Mouse (Mus musculus) Patski (cell line): ENCODE results near the gene Selplg. TPM values are rescaled to one million over a fixed set of nuclear protein-coding genes. Genes with fewer than 3 reads are reported as not detected.
"Not testable (repeated sequence)": the region's sequence is repeated elsewhere in the genome, so short reads cannot be mapped to it uniquely, and the experiment has no call there.

Experiments
- ATAC-seq: fragments of 100-300 bp; one replicate; pipeline ENCODE4 v1.8.0; 2021
- CTCF ChIA-PET: fragments of 350-600 bp; sonication (Branson Sonifier 250); formaldehyde crosslinking; loops from one replicate; lab custom pipeline; 2022; ENCODE audit warnings: inconsistent platforms; lab: Charles Lee
- POLR2A ChIA-PET: fragments of 350-600 bp; sonication (Branson Sonifier 250); formaldehyde crosslinking; loops from one replicate; lab custom pipeline; 2022; ENCODE audit warnings: antibody characterized with exemption, inconsistent platforms; lab: Charles Lee
- DNase-seq: peaks from one replicate; pipeline ENCODE4 v3.0.0-alpha.2; 2011; ENCODE audit warnings: low read depth, low spot score
- H3K27me3 ChIP-seq: fragments of 371-371 bp; one replicate; pipeline ENCODE4 v1.5.1; 2021
- CTCF ChIP-seq: fragments of 100-300 bp; IDR thresholded peaks from one replicate; pipeline ENCODE4 v1.5.1; 2021
- in situ Hi-C: fragments of 300-500 bp; cut with MboI; formaldehyde crosslinking; loops from 3 replicates; pipeline ENCODE4 v1.11.1; 2018; ENCODE audit warnings: low pct_unique_long_range_greater_than_20kb, mixed read lengths
- polyA plus RNA-seq: library from polyadenylated mRNA; unstranded; gene quantifications from one replicate; pipeline ENCODE4 v1.2.3, GENCODE M21; 2021

Gene Selplg
- polyA plus RNA-seq, 1 experiment from 2014 or later, result 0.04 TPM

- TF ChIP-seq CTCF, result no peak
- POLR2A ChIA-PET, result interaction anchor here (1.5 kb wide), 1 partner anchor 39 kb away, joined by 8 read pairs; no protein-coding TSS in a partner anchor
- CTCF ChIA-PET, result interaction anchor here (0.9 to 4.3 kb wide), 6 partner anchors 10 to 57 kb away, joined by 3 to 41 read pairs (median 4); partner anchors contain the start of genes Iscu and Tmem119
- no peak for DNase-seq
- in situ Hi-C loops, result loop anchor here (5.0 to 10.0 kb wide), 2 partner anchors 37 to 450 kb away; no protein-coding TSS in a partner anchor
- peaks cover 5% of the 10 kb centered on the region for H3K27me3 ChIP-seq
- ATAC-seq, result no peak
Observed at GRCm38 (mm10) chr5:113814111-113815040, 18.1 kb downstream of the Selplg start.

DNA sequence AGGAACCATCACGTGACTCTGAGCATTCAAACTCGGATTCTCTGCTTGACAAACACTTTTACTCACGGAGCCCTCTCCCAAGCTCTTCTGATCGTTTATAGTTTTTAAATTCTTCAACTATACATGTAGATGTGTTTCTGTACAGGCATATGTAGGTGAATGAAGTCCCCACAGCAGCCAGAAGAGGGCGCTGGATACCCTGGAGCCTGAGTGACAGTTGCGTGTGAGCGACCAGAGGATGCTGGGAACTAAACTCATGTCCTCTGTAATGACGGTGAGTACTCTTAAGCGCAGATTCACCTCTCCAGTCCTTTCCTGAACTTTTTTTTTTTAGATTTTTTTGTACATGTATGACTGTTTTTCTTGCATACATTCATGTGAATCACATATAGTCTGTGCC, 18.8 kb downstream of the Selplg start:
- ATAC-seq (no peak), DNase-seq (no peak)
- POLR2A ChIA-PET, result no interaction called here
- CTCF ChIA-PET, result interaction anchor here (0.9 to 4.3 kb wide), 4 partner anchors 13 to 129 kb away, joined by 3 to 41 read pairs (median 4); partner anchors contain the start of gene Iscu
- in situ Hi-C loops, result loop anchor here (5.0 to 10.0 kb wide), 2 partner anchors 36 to 449 kb away; no protein-coding TSS in a partner anchor
- no peaks in the 10 kb centered on the region for H3K27me3 ChIP-seq
- peak; percentile 62 for TF ChIP-seq CTCF

DNA sequence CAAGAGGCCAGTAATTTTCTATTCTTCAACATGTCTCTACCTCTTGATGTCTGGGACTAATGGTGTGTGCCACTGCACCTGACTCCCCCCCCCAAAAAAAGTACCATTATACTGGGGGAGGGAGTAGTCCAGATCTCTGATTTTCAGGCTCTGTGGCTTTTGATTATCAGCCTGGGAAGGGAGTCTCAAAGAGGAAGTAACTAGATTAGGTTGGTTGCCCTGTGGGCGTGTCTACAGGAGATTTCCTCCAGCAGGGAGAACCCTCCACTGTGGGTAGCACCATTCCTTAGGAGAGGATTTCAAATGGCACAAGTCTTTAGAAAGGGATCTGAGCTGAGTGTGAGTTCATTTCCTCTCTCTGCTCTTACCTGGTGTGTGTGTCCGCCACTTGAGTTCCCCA, 19.8 kb downstream of the Selplg start:
- no peak for ATAC-seq
- peaks cover 9% of the 10 kb centered on the region for H3K27me3 ChIP-seq
- in situ Hi-C loops, result loop anchor here (5.0 to 10.0 kb wide), 2 partner anchors 35 to 448 kb away; no protein-coding TSS in a partner anchor
- no peak for TF ChIP-seq CTCF
- DNase-seq, result no peak
- ChIA-PET CTCF (interaction anchor here (4.3 kb wide), 1 partner anchor 38 kb away, joined by 41 read pairs; the partner anchor contains the start of gene Iscu), POLR2A (no interaction called here)

- in situ Hi-C loops, result loop anchor here (5.0 to 10.0 kb wide), 2 partner anchors 35 to 447 kb away; no protein-coding TSS in a partner anchor
- ChIA-PET CTCF (interaction anchor here (0.9 to 1.9 kb wide), 4 partner anchors 9 to 38 kb away, joined by 3 to 17 read pairs (median 4); no protein-coding TSS in a partner anchor), POLR2A (interaction anchor here (1.0 kb wide), 1 partner anchor 37 kb away, joined by 3 read pairs; no protein-coding TSS in a partner anchor)
- H3K27me3 ChIP-seq, result peaks cover 15% of the 10 kb centered on the region
- not testable (repeated sequence) for ATAC-seq, DNase-seq
Observed at GRCm38 (mm10) chr5:113811824-113812420, 20.5 kb downstream of the Selplg start.

DNA sequence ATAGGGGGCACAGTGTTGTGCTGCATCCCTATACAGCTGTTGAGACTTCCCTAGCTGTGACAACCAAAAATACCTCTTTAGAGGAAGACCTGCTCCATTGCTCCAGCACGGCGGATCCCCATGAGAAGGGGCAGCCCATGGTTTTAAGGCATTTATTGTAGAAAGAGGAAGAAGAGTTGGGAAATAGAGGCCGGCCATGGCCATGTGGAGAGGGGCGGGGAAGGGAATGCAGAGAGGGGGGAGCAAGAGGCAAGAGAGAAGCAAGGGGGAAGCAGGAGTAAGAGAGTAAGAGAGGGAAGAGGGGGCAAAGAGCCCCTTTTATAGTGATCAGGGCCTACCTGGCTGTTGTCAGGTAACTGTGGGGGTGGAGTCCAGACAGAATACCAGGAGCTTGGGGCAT, 22.3 kb downstream of the Selplg start:
- DNase-seq, result no peak
- CTCF ChIA-PET, result no interaction called here
- H3K27me3 ChIP-seq, result peaks cover 20% of the 10 kb centered on the region
- no peak for TF ChIP-seq CTCF
- POLR2A ChIA-PET, result no interaction called here
- in situ Hi-C loops, result loop anchor here (5.0 to 10.0 kb wide), 2 partner anchors 33 to 445 kb away; no protein-coding TSS in a partner anchor
- no peak for ATAC-seq

DNA sequence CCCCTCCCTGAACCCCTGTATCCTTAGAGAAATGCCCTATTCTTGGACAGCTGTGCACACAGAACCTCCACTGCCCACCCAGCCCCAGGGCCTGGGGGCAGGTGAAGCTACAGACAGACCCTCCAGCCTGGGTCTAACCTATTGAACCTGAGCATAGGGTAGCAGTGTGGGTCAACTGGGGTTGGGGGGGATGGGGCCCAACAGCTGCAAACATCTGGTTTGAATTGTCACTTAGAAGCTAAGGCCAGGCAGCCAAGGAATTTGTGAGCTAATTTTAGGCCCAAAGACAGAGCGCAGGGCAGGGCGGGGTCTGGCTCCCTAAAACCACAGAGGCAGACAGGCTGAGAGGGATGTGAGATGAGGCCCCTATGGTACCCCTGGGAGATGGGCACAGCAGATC, 24.3 kb downstream of the Selplg start:
- ChIA-PET CTCF (interaction anchor here (1.4 to 1.8 kb wide), 2 partner anchors 35 to 36 kb away, joined by 3 to 5 read pairs; no protein-coding TSS in a partner anchor), POLR2A (no interaction called here)
- H3K27me3 ChIP-seq, result peaks cover 22% of the 10 kb centered on the region
- no peak for DNase-seq
- no peak for ATAC-seq
- no peak for TF ChIP-seq CTCF
- in situ Hi-C loops, result no loop called here

- DNase-seq (no peak), ATAC-seq (no peak)
- no peak for TF ChIP-seq CTCF
- ChIA-PET CTCF (interaction anchor here (1.4 to 1.8 kb wide), 2 partner anchors 34 to 37 kb away, joined by 3 to 5 read pairs; no protein-coding TSS in a partner anchor), POLR2A (no interaction called here)
- peaks cover 24% of the 10 kb centered on the region for H3K27me3 ChIP-seq
- in situ Hi-C loops, result no loop called here
Observed at GRCm38 (mm10) chr5:113807712-113808111, 24.7 kb downstream of the Selplg start.

GRCm38 (mm10) chr5:113806414-113806813, 26.0 kb downstream of the Selplg start:
- CTCF ChIA-PET, result interaction anchor here (2.5 kb wide), 1 partner anchor 32 kb away, joined by 7 read pairs; no protein-coding TSS in a partner anchor
- TF ChIP-seq CTCF, result no peak
- DNase-seq (peak; percentile 24), ATAC-seq (peak; percentile 61)
- POLR2A ChIA-PET, result interaction anchor here (0.6 kb wide), 1 partner anchor 140 kb away, joined by 3 read pairs; no protein-coding TSS in a partner anchor
- peaks cover 28% of the 10 kb centered on the region for H3K27me3 ChIP-seq
- in situ Hi-C loops, result no loop called here

- DNase-seq, result no peak
- CTCF ChIA-PET, result interaction anchor here (1.4 to 2.5 kb wide), 2 partner anchors 10 to 31 kb away, joined by 3 to 7 read pairs; no protein-coding TSS in a partner anchor
- H3K27me3 ChIP-seq, result peaks cover 28% of the 10 kb centered on the region
- no peak for TF ChIP-seq CTCF
- POLR2A ChIA-PET, result no interaction called here
- in situ Hi-C loops, result no loop called here
- ATAC-seq, result no peak
Observed at GRCm38 (mm10) chr5:113805301-113805700, 27.1 kb downstream of the Selplg start.
